Mouse (Mus musculus) layer of hippocampus, postnatal 36 days (tissue): ENCODE data around the gene Palmd. TPM values are rescaled to one million over a fixed set of nuclear protein-coding genes. Genes with fewer than 3 reads are reported as not detected.

Source experiments
- DNase-seq, 2 experiments: peaks; one replicate each; pipeline ENCODE4 v3.0.0; 2022
- total RNA-seq, 2 experiments: library from RNA; stranded (reverse); gene quantifications; 2 replicates each; pipeline ENCODE4 v1.2.3; 2021

Palmd gene
- total RNA-seq, 2 experiments from 2014 or later: 29.1 to 31.8 TPM

GRCm38 (mm10) chr3:116891436-116892205 lies 77.2 kb downstream of the Palmd start:
- no peak for DNase-seq

DNA sequence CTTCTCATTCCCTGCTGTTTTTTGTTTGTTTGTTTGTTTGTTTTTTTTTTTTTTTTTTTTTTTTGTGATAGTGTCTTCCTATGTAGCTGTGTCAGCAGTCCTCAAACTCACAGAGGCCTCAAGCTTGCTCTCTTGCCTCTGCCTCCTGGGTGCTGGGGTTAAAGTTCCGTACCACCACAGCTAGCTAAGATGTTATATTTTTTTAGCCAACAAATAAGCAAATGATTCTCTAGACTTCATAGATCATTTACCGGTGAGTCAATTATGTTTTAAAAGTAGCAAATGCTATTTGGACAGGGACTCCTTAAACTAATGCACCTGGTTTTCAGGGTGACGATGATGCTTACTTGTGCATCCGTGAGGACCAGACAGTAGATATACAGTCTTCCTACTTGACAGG lies 78.2 kb downstream of the Palmd start:
- no peak for DNase-seq

DNA sequence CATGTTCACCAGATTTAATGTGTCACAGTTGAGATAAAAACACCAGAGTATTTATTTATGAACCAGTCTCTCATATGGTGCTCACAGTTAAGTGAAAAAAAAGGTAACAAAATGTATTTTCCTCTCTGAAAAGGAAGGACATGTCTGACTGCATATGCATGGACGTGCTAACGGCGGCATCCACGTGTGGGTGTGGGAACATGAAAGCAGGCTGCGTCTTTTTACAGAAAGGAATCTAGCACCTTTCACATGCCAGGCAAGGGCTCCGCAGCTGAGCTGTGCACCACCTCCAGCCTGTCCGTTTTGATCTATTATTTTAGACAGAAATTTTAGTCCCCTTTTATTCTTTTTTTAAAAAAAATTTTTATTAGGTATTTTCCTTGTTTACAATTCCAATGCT lies 79.4 kb downstream of the Palmd start:
- DNase-seq: no peak

- no peak for DNase-seq
Observed at GRCm38 (mm10) chr3:116884941-116885340, 83.8 kb downstream of the Palmd start.

DNA sequence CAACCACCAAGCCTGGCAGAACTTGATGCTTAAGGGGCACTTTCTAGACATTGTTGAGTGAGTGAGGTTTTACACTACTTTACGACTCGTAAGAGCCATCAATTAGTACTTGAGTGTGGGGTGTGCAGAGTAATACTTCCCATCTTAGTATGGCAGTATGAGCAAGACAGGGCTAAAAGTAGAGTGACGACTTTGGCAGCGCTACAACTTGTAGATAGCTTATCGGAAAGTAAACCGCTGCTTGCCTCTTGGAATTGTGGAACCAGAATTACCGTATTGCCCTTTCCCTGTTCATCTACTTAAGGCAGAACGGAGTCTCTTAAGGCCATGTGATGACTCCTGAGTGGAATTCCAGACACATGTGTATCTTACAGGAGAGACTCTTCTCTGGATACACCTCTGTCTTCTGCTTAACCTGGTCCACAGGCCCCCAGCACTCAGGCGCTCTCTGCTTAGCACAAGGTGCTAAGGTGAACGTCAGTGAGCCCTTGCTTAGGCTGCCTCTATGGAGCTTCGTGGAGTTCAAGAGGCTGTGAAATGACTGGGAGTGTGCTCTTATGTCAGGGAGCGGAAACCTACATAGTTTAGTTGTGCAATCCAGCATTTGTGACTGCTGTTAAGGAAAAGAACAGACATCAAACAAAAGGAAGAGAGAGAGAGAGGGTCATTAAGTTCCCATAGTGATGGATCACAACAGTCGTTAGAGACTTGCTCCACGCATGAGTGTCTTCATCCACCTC lies 86.4 kb downstream of the Palmd start:
- DNase-seq: no peak

DNA sequence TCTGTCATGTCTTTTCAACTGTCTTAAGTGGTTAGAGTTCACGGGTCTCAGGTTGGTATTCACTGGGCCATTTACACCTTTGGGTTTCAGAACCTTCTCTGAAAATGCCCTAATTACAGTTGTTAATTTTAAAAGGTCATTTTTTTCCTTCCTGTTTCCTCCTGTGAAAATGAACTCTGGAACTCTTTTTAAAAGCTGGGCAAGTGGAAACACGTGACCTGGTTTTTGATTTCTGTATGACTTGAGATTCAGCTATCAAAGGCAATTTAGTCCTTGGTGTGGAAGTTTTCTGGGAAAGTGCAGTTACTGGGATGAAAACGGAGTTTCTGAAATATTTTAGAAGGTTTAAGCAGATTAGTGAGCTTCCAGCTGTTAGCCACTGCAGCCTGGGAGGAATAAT lies 98.4 kb downstream of the Palmd start:
- no peak for DNase-seq

Other genes with a start within 250 kb of the Palmd start
- gene Agl, start 160.8 kb downstream of the Palmd start, total RNA-seq: 10 to 100 TPM; 24.9 to 28.4 TPM
- 1 to 10 TPM in 1 of 2 experiments, under 1 TPM in 1; 0.77 to 1.5 TPM for gene Frrs1, start 109.5 kb downstream of the Palmd start, total RNA-seq
- not detected for gene 4930455H04Rik, start 720 bp downstream of the Palmd start, total RNA-seq